Mouse (Mus musculus): ENCODE measurements around the gene Gm45208.

Gm45208 gene

DNA sequence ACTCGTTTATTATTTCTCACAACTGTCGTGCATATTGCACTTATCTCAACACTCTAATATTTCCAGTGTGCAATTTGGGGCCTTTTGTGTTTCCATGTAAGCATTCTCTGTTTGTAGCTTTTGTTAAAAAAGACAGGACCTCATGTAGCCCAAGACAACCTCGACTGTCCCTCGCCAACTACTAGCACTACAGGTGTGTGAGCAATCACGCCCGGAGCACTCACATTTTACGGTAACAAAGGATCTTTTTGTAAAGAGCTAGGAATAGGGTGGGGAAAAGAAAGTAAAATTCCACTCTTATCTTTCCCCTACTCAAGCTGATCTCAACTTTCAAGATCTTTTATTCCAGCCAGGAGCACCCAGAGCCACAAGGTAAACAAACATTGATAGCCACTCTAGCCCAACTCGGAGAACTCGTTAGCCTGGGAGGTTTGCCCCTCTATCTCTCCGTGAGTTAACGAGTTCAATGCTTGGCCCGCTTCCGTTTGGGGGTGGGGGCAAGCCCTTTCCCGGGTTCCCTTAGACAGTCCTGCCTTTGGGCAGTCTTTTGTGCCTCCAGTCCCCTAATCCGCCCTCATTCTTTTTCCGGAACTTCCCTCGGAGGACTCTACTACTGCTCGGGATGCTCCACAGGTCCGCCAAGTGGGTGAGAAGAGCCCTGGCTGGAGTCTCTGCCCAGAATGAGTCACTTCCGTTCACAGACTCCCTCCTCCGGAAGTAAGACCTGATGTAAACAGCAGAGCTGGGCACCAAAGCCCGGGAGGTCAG lies at the start of gene Gm45208:
TSS of gene Gm45208 (plus strand) at position 732 of the 768 bp plus-strand sequence.
- TF ChIP-seq GATA4 (IDR thresholded peaks at IDR 0.05; ENCODE audit: insufficient replicate concordance, low read length) = no peak

DNA sequence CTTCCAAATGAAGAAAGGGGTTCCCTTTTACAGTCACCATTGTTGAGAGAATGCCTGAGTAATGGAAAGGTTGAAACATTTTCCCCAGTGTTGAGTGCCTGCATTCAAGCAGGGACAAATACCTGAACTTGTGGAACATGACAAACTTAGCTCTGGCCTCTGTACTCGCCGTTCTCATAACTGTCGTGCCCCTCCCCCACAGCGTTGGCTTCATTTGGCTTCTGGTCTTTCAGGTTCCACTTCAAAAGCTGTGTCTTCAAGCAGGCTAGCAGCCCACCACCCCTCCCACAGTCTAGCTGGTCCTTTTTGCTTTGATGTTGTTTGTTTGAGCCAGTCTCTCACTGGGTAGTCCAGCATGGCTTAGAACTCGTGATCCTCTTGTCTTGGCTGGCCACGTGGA lies 49.3 kb upstream of the Gm45208 start:
- TF ChIP-seq GATA4 (IDR thresholded peaks at IDR 0.05; ENCODE audit: insufficient replicate concordance, low read length) = no peak

- no peak for TF ChIP-seq GATA4 (IDR thresholded peaks at IDR 0.05; ENCODE audit: insufficient replicate concordance, low read length)
Measured at GRCm38 (mm10) chrX:7673578-7674281, 48.3 kb upstream of the Gm45208 start.

DNA sequence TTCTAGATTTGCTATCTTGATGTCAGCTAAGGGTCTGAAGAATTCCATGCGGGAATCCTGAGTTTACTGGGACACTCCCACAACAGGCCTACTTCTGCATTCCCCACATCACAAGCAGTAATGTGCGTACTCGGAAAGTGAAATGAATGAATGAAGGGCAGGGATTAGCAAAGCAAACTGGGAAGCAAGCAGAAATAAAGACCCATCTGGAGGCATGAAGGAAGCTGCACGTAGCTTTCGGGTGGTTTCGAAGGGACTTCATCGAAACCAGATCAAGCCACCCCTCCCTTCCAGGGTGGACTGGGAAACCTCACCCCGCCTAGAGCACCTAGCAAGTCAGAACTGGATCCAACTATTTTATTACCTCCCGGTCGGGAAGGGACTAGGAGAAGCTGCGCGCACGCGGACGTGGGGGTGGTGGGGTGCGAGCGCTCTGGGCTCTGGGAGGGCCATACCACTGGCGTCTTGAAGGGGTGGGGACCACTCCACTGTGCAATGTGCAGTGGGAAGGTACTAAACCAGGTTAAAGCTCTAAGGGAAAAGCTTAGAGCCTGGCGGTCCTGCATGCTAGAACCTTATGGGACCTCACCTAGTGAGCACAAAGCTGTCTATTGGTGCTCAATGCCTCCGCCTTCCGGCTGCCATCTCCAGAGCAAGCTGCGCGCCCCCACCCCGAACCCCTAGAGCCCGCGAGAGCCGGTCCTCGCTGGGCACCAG lies 47.6 kb upstream of the Gm45208 start:
- TF ChIP-seq GATA4 (IDR thresholded peaks at IDR 0.05; ENCODE audit: insufficient replicate concordance, low read length) = no peak

- no peak for TF ChIP-seq GATA4 (IDR thresholded peaks at IDR 0.05; ENCODE audit: insufficient replicate concordance, low read length)
Measured at GRCm38 (mm10) chrX:7675001-7675380, 47.1 kb upstream of the Gm45208 start.

DNA sequence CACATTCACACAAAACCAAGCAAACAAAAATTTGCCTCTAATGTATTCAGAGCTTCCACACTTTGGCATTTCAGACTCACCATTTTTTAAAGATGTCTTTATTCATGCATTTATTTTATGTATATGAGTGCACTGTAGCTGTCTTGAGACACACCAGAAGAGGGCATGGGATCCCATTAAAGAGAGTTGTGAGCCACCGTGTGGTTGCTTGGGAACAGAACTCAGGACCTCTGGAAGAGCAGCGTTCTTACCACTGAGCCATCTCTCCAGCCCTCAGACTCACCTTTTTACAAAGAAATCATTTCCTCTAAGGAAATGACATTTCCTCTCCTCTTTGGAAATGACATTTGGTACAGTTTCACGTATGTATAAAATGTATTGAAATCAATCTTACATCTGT lies 43.1 kb upstream of the Gm45208 start:
- no peak for TF ChIP-seq GATA4 (IDR thresholded peaks at IDR 0.05; ENCODE audit: insufficient replicate concordance, low read length)

- no peak for TF ChIP-seq GATA4 (IDR thresholded peaks at IDR 0.05; ENCODE audit: insufficient replicate concordance, low read length)
Measured at GRCm38 (mm10) chrX:7679405-7680056, 42.5 kb upstream of the Gm45208 start.

- TF ChIP-seq GATA4 (IDR thresholded peaks at IDR 0.05; ENCODE audit: insufficient replicate concordance, low read length) = no peak
Measured at GRCm38 (mm10) chrX:7680057-7680412, 42.0 kb upstream of the Gm45208 start.

DNA sequence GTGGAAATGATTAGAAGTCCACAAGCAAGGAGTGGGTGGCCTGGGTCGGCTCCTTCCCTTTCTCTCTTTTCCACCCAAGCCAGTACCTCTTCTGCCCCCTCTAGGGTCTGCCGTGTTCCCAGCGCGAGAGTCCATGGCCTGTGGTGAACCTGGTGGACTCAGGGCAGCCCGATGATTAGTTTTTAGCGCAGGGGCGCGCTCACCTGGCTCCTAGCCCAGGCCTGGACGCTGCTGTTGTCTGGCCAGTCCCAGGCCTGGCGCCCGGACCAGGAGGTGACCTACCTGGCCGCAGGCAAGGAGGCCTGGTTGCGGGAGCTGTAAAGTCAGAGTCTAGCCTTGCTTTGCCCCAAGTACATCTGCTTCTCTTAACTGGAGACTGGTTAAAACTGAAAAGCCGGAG lies 41.2 kb upstream of the Gm45208 start, which contains the start of gene Magix:
TSS of gene Magix (minus strand) at position 388 of the 400 bp plus-strand sequence.
- no peak for TF ChIP-seq GATA4 (IDR thresholded peaks at IDR 0.05; ENCODE audit: insufficient replicate concordance, low read length)

DNA sequence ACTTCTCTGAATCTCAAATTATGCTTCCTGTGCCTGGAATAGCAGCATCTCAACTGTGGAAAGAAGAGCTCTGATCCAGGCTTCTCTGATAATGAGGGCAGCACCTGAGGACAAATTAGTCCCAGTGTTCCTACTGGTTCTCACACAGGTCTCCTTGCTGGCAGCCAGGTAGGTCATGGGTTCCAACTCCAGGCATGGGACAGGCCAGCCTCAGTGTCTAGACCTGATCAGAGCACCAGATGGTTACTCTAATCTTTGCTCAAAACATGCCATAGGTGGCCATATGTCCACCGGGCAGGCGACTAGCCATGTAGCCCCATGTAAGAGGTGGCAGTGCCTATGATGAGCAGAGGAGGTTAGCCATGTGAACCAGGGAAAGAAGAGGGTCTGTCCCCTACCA lies 33.7 kb upstream of the Gm45208 start:
- TF ChIP-seq GATA4 (IDR thresholded peaks at IDR 0.05; ENCODE audit: insufficient replicate concordance, low read length) = no peak

DNA sequence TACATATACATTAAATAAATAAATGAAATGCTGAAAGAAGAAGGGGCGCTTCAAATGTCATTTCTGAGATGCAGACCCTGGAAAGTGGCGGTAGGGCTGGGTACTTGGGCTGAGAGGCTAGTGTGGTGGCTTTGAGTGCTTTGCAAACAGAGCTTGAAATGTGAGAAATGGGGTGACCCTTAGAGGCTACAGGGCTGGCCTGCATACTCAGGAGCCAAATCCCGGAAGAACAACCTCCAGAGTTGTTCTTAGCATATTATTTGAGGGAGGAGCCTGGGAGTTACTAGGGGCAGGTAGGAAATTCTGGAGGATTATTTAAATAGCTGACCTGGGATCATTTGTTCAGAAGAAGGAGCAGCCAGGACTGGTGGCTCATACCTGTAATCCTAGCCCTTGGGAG lies 31.6 kb upstream of the Gm45208 start:
- no peak for TF ChIP-seq GATA4 (IDR thresholded peaks at IDR 0.05; ENCODE audit: insufficient replicate concordance, low read length)

DNA sequence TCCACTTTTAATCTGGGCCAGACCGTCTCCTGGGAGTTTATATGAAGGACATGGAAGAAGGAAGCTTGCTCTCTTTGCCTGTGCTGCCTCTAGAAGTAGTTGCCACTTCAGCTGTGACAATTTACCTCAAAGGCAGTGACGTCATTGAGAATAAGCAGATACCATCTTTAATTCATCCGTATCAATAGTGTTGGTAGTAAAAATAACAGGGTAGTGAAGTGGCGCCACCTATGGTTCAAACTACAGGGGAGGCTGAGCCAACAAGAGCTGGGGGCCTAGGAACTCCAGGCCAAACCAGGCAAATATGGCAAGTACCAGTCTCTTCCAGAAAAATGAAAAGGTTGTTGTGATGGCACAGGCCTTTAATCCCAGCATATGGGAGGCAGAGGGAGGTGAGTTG lies 29.2 kb upstream of the Gm45208 start:
- TF ChIP-seq GATA4 (IDR thresholded peaks at IDR 0.05; ENCODE audit: insufficient replicate concordance, low read length) = no peak

DNA sequence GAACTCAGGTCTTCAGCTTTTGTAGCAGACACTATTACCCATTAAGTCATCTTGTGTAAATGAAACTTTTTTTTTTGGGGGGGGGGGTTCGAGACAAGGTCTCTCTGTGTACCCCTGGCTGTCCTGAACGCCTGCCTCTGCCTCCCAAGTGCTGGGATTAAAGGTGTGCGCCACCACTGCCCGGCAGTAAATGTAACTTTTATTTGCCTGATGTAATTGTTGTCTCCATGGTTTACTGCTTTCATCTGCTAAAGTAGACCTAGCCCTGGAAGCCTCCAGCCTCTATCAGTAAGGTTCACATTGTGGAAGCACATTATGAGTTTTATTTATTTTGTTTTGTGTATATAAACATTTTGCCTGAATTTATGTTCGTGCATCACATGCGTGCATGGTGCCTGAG lies 25.5 kb upstream of the Gm45208 start:
- no peak for TF ChIP-seq GATA4 (IDR thresholded peaks at IDR 0.05; ENCODE audit: insufficient replicate concordance, low read length)

- no peak for TF ChIP-seq GATA4 (IDR thresholded peaks at IDR 0.05; ENCODE audit: insufficient replicate concordance, low read length)
Measured at GRCm38 (mm10) chrX:7696954-7697381, 25.1 kb upstream of the Gm45208 start, which contains the start of gene Gpkow. Gpkow (plus strand) TSS chrX:7697131.
